Mouse (Mus musculus) lung, embryonic 15.5 days (tissue): Measurements from ENCODE around the gene Zfp963. TPM values are rescaled to one million over a fixed set of nuclear protein-coding genes. Genes with fewer than 3 reads are reported as not detected.

Experiments used
- ATAC-seq: fragments of 200-750 bp; cut with Nextera tagmentation; 2 replicates; pipeline ENCODE4 v1.8.0; 2017; ENCODE audit warnings: moderate number of reproducible peaks, borderline replicate concordance; ENCODE audit not compliant: low FRiP score, low TSS enrichment; ENCODE audit errors: extremely low read depth
- H3K27ac ChIP-seq: fragments of 300-500 bp; sonication (generic); 2 replicates; pipeline ENCODE4 v1.5.1; 2015; ENCODE audit warnings: moderate library complexity, mild to moderate bottlenecking, inconsistent platforms
- H3K27me3 ChIP-seq: fragments of 300-500 bp; sonication (generic); 2 replicates; pipeline ENCODE4 v1.6.1; 2015; ENCODE audit warnings: inconsistent platforms
- H3K36me3 ChIP-seq: fragments of 300-500 bp; sonication (generic); 2 replicates; pipeline ENCODE4 v1.6.1; 2015; ENCODE audit warnings: inconsistent platforms
- H3K4me1 ChIP-seq: fragments of 300-500 bp; sonication (generic); 2 replicates; pipeline ENCODE4 v1.6.1; 2015; ENCODE audit warnings: inconsistent platforms
- H3K4me2 ChIP-seq: fragments of 300-500 bp; sonication (generic); 2 replicates; pipeline ENCODE4 v1.6.1; 2015; ENCODE audit warnings: inconsistent platforms, mild to moderate bottlenecking, moderate library complexity
- H3K4me3 ChIP-seq: fragments of 300-500 bp; sonication (generic); 2 replicates; pipeline ENCODE4 v1.5.1; 2015; ENCODE audit warnings: mild to moderate bottlenecking, inconsistent platforms
- H3K9ac ChIP-seq: fragments of 300-500 bp; sonication (generic); 2 replicates; pipeline ENCODE4 v1.6.1; 2015; ENCODE audit warnings: inconsistent platforms
- H3K9me3 ChIP-seq: fragments of 300-500 bp; sonication (generic); 2 replicates; pipeline ENCODE4 v1.6.1; 2016; ENCODE audit warnings: inconsistent platforms
- WGBS: fragments of 180-500 bp; shearing (Covaris S2); methylation state at CpG from one replicate; pipeline ENCODE4 v1.1.7; 2015; 5-methylcytosine and 5-hydroxymethylcytosine counted together
- polyA plus RNA-seq: library from polyadenylated mRNA; unstranded; fragments of >200 nt; fragmentation: Nextera tagmentation; extraction: Ambion mirVana; gene quantifications from 2 replicates; pipeline ENCODE4 v1.2.1, GENCODE M21; 2015

Gene Zfp963
- polyA plus RNA-seq, result 6.6 and 7.0 TPM in 2 replicates

DNA sequence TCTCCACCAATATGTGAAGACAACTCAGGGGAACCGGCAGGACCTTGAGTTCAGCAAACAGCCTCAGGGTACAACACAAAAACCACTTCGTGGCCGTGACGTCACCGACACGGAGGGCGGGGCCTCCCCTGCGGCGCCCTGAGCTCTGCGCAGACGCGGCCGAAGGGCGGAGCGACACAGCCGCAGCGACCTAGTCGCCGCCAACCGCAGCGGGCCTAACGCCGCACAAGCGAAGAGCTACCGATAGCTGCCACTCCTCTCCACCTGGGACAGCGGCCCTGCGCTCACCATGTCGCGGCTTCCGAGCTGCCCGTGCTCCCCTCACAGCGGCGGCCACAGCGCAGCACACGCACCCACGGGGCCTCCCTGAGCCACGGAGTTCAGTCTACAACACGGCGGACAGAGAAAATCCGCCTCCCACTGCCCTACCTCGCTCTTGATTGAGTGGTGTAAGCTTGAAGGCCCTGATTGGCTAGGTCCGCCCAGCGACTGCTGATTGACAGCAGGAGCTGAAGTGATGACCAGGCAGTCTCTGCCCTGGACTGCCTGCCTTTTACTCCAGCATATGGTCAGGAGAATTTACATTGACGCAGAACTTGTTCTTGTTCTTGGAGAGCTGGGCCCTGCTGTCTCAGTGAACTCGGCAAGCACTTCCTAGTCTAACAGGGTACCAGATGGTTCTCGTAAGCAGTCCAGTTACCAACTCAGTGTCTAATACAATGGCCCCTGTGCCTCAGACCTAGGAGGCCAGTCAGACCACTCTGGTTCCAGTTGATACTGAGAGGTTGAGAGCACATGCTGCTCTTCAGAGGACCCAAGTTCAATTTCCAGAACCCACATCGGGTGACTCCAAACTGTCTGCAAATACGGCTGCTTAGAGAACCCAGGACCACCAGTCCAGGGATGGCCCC is at the start of gene Zfp963:
Zfp963 (minus strand) TSS at position 427 of the 911 bp plus-strand sequence.
- Histone ChIP-seq H3K4me3 (peak within 1 kb of the TSS; percentile 70), H3K4me2 (peak within 1 kb of the TSS; percentile 47), H3K27me3 (no peaks in the 10 kb centered on the region), H3K27ac (peak within 1 kb of the TSS; percentile 99), H3K4me1 (0 out of 2 replicates have a peak, but pooled peaks cover 7% of the 10 kb centered on the region), H3K9me3 (no peaks in the 10 kb centered on the region), H3K36me3 (no peaks in the 10 kb centered on the region), H3K9ac (peak within 1 kb of the TSS; percentile 91)
- ATAC-seq, result peak; percentile 99
- WGBS, result 3% methylated on average over 48 of the region's 48 CpGs

DNA sequence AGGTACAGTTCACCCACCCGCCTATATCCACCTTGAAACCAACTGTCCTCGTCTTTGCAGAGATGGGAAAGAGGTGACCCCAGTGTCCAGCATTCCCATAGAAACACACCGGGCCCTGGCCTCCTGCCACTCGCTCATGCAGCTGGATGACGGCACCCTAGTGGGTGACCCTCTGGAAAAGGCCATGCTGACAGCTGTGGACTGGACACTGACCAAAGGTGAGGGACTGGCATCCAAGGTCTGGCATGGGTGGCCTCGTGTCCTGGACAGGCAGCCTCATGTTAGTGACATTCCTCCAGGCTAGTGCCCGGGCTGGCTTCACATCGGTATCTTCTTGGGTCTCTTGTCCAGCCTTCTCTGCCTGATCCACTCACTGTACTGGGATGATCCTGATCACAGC is 49.5 kb upstream of the Zfp963 start:
- no peaks in the 10 kb centered on the region for H3K9me3 ChIP-seq
- H3K4me2 ChIP-seq, result no peak overlapping the region
- no peak overlapping the region for H3K9ac ChIP-seq
- H3K27ac ChIP-seq, result no peak overlapping the region
- ATAC-seq, result no peak
- H3K4me3 ChIP-seq, result no peak overlapping the region
- H3K36me3 ChIP-seq, result peaks cover 98% of the 10 kb centered on the region
- H3K27me3 ChIP-seq, result no peaks in the 10 kb centered on the region
- H3K4me1 ChIP-seq, result no peaks in the 10 kb centered on the region
- WGBS, result 89% methylated on average over 8 of the region's 8 CpGs

DNA sequence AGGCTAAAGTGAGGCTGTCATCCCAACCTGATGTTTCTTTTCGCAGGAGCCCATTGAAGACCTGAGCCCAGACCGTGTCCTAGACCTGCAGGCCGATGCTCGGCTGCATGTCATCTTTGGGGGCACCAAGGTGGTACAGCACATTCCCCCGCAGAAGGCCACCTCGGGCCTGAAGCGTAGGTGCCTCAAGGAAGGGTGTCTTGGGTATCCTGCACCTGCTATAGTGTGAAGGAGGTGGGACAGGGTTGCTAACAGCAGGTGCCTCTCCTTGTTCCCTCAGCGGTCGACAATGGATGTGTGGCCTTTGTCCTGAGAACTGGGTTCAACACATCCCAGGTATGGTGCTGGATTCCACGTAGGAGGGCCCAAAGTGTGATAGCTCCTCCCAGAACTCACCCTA is 47.9 kb upstream of the Zfp963 start:
- no peak for ATAC-seq
- Histone ChIP-seq H3K9ac (no peak overlapping the region), H3K9me3 (no peaks in the 10 kb centered on the region), H3K36me3 (peaks cover 92% of the 10 kb centered on the region), H3K27ac (no peak overlapping the region), H3K27me3 (no peaks in the 10 kb centered on the region), H3K4me2 (no peak overlapping the region), H3K4me3 (no peak overlapping the region), H3K4me1 (peaks cover 6% of the 10 kb centered on the region)
- 94% methylated on average over 10 of the region's 10 CpGs for WGBS

DNA sequence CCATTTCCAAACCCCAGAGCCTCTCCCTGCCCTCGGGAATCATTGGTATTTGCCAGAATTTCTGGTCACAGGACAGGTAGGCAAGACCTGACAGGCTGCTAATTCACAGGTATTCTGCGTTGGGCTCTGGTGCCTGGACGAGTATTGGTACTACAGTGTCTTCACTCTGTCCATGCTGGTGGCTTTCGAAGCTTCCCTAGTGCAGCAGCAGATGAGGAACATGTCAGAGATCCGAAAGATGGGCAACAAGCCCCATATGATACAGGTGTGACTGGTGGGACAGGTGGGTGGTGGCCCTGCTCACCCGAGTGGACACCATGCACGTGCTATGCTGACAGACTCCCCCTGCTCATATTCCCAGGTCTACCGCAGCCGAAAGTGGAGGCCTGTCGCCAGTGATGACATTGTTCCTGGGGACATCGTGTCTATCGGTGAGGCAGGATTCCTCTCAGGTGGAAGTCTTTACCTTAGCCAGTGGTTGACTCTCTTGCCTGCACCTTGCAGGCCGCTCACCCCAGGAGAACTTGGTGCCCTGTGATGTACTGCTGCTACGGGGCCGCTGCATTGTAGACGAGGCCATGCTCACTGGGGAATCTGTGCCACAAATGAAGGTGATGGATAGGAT is 47.1 kb upstream of the Zfp963 start:
- Histone ChIP-seq H3K27ac (no peak overlapping the region), H3K4me2 (no peak overlapping the region), H3K9me3 (no peaks in the 10 kb centered on the region), H3K4me3 (no peak overlapping the region), H3K9ac (no peak overlapping the region), H3K4me1 (peaks cover 14% of the 10 kb centered on the region), H3K27me3 (no peaks in the 10 kb centered on the region), H3K36me3 (peaks cover 84% of the 10 kb centered on the region)
- WGBS, result 93% methylated on average over 16 of the region's 16 CpGs
- no peak for ATAC-seq

DNA sequence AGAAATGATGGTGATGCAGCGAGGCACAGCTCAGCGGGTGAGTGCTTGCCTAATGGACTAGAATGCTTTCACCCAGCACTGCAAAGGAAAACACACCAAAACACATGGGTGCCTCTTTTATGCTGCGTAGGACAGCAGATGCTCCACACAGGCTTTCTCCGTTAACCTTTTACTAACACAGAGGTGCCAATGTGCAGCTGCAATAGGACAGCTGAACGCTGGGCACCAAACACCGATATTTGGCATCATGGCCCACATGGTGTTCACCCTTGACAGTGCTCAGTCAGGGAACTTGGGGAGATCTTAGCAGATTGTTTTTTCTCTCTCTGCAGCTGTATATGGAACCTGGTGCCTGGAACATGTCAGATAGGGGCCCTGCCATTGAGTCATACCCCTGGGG is 45.1 kb upstream of the Zfp963 start:
- ATAC-seq, result no peak
- no peak overlapping the region for H3K9ac ChIP-seq
- no peaks in the 10 kb centered on the region for H3K27me3 ChIP-seq
- no peak overlapping the region for H3K27ac ChIP-seq
- peaks cover 66% of the 10 kb centered on the region for H3K36me3 ChIP-seq
- no peak overlapping the region for H3K4me2 ChIP-seq
- H3K4me3 ChIP-seq, result no peak overlapping the region
- H3K4me1 ChIP-seq, result peaks cover 19% of the 10 kb centered on the region
- WGBS, result 93% methylated on average over 6 of the region's 6 CpGs
- H3K9me3 ChIP-seq, result no peaks in the 10 kb centered on the region

DNA sequence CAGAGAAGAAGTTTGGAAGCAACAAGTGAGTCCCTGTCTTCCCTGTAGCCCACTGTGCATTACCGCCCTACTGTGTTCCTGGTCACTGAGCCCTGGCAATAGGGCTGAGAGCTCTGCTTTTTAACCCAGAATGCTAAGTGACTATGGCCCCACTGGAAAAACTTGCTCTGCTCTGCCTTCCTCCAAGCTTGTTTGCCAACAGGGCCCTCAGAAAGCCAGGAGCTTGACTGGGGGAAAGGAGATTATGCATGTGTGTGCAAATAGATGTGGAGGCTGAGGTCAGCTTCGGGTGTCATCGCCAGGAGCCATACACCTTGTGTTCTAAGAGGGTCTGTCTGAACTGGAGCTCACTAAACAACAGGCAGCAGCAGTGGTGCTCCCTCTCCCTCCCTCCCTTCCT is 44.3 kb upstream of the Zfp963 start:
- ATAC-seq, result no peak
- no peaks in the 10 kb centered on the region for H3K9me3 ChIP-seq
- H3K9ac ChIP-seq, result no peak overlapping the region
- no peak overlapping the region for H3K4me2 ChIP-seq
- no peak overlapping the region for H3K27ac ChIP-seq
- WGBS, result 89% methylated on average over 3 of the region's 3 CpGs
- H3K4me1 ChIP-seq, result peaks cover 23% of the 10 kb centered on the region
- no peaks in the 10 kb centered on the region for H3K27me3 ChIP-seq
- peaks cover 58% of the 10 kb centered on the region for H3K36me3 ChIP-seq
- H3K4me3 ChIP-seq, result no peak overlapping the region

DNA sequence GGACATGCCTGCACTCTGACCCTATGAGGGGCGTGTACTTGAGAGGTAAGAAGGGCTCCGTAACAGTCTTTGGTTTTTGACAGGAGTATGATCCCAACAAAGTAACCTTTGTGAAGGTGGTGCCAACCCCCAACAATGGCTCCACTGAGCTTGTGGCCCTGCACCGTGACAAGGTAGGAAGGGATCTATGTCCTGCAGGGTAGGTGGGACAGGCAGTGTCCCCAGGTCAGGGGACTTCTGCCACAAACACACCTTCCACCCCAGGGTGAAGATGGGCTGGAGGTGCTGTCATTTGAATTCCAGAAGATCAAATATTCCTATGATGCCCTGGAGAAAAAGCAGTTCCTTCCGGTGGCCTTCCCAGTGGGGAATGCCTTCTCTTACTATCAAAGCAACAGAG is 43.9 kb upstream of the Zfp963 start:
- Histone ChIP-seq H3K36me3 (peaks cover 54% of the 10 kb centered on the region), H3K4me2 (no peak overlapping the region), H3K27ac (no peak overlapping the region), H3K27me3 (no peaks in the 10 kb centered on the region), H3K9me3 (no peaks in the 10 kb centered on the region), H3K4me3 (no peak overlapping the region), H3K4me1 (peaks cover 23% of the 10 kb centered on the region), H3K9ac (no peak overlapping the region)
- ATAC-seq, result no peak
- 89% methylated on average over 4 of the region's 4 CpGs for WGBS

DNA sequence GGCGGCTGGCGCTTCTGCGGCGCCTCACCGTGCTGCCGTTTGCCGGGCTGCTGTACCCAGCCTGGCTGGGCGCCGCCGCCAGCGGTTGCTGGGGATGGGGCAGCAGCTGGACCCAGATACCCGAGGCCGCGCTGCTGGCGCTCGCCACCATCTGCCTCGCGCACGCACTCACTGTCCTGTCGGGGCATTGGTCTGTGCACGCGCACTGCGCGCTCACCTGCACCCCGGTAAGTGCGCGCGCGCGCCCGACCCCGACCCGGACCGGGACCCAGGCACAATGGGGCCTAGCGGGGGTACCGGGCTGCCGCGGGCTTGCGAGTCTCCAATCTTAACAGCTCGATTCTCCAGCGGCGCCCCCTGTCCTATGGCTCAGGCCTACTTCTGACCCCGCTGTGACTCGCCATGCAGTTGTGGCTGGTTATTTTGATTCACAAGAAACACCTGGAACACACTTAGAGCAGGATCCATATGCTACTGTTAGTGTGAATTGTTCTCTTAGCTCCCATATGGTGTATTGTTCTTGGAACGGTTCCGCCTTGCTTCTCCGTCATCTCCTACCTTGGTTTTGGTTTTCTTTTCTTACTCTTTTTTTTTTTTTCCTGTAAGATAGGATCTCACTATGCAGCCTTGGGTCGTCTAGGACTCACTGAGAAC is 41.8 kb upstream of the Zfp963 start:
- Histone ChIP-seq H3K4me3 (peak overlapping the region; percentile 95), H3K36me3 (peaks cover 33% of the 10 kb centered on the region), H3K27ac (peak overlapping the region; percentile 77), H3K4me1 (peaks cover 23% of the 10 kb centered on the region), H3K27me3 (no peaks in the 10 kb centered on the region), H3K9me3 (no peaks in the 10 kb centered on the region), H3K4me2 (peak overlapping the region; percentile 68), H3K9ac (peak overlapping the region; percentile 91)
- ATAC-seq, result peak; percentile 71
- WGBS, result under 1% methylated on average over 44 of the region's 48 CpGs

DNA sequence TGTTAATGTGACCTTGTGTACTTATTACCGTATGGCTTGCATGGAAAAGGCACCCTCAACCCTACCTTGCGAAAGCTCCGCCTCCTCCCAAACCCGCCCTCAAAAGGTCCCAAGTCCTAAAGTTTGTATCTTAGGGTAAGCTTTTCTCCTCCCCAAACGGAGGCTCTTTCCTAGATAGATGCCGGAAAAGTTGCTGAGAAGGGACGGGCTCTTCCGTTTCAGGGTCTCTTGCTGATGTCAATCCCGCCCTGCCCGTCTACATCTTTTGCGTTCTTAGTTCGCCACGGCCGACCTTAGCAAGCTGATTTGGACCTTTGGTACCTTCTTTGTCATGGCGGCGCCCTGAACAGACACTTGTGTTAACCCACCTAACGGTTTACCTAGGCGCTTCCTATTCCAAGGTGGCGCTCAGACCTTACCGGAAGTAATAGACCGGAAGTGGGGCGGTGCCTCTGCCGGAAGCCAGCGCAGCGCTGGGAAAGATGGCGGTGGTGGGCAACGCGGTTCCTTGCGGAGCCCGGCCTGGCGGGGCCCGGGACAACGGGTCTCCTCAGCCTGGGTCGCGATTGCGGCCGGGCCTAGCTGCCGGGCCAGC is 41.1 kb upstream of the Zfp963 start, which contains the start of the genes Atp13a1 and Zfp866:
Atp13a1 (plus strand) TSS at position 391 of the 595 bp plus-strand sequence.
Zfp866 (minus strand) TSS at position 406 of the 595 bp plus-strand sequence.
- peak; percentile 93 for ATAC-seq
- Histone ChIP-seq H3K4me2 (peak within 1 kb of the TSS; percentile 68), H3K9me3 (no peaks in the 10 kb centered on the region), H3K9ac (peak within 1 kb of the TSS; percentile 91), H3K4me1 (peaks cover 23% of the 10 kb centered on the region), H3K27ac (peak within 1 kb of the TSS; percentile 77), H3K36me3 (peaks cover 26% of the 10 kb centered on the region), H3K4me3 (peak within 1 kb of the TSS; percentile 95), H3K27me3 (no peaks in the 10 kb centered on the region)
- under 1% methylated on average over 38 of the region's 38 CpGs for WGBS

DNA sequence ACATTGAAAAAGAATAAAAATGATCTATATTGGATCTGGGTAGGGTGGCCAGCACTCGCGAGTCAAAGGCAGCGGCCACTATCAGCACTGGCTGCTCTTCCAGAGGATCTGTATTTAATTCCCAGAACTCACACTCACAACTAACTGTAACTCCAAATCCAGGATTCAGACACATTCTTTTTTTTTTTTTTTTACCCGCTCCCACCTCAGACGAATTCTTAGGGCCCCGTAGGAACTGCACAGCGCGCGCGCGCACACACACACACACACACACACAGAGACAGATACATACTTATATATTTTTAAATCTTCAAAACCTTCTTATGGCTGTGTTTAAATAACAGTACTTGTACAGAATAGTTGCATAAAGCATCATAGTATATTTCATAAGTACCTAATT is 40.6 kb upstream of the Zfp963 start:
- peak overlapping the region; percentile 77 for H3K27ac ChIP-seq
- H3K36me3 ChIP-seq, result peaks cover 21% of the 10 kb centered on the region
- H3K27me3 ChIP-seq, result no peaks in the 10 kb centered on the region
- WGBS, result 27% methylated on average over 11 of the region's 11 CpGs
- H3K4me1 ChIP-seq, result peaks cover 23% of the 10 kb centered on the region
- H3K9me3 ChIP-seq, result no peaks in the 10 kb centered on the region
- no peak for ATAC-seq
- H3K9ac ChIP-seq, result peak overlapping the region; percentile 91; the same call in 1 of the 2 replicates
- H3K4me3 ChIP-seq, result peak overlapping the region; percentile 95
- H3K4me2 ChIP-seq, result peak overlapping the region; percentile 68

DNA sequence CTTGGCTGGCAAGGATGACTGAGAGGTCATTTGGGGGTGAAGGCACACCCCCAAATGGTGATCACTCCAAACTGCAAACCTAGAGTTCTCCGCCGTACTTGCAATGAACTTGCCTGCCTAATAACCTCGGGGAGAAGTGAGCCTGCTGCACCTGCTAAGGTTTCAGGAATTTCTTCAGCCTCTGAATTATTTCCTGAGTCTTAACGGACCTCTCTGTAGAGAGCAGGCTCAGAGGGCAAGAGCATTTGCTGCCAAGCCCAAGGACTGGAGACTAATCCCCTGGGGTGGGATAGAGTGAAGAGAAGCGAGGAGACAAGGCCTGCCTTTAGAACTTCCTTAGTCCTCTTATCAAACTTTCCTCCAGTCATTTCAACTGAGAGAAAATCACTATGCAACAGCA is 40.0 kb upstream of the Zfp963 start:
- peak overlapping the region; percentile 95; the same call in 1 of the 2 replicates for H3K4me3 ChIP-seq
- H3K27ac ChIP-seq, result no peak overlapping the region
- WGBS, result 61% methylated on average over 5 of the region's 5 CpGs
- peaks cover 23% of the 10 kb centered on the region for H3K4me1 ChIP-seq
- no peaks in the 10 kb centered on the region for H3K9me3 ChIP-seq
- no peak for ATAC-seq
- H3K27me3 ChIP-seq, result no peaks in the 10 kb centered on the region
- no peak overlapping the region for H3K9ac ChIP-seq
- peak overlapping the region; percentile 68; the same call in 1 of the 2 replicates for H3K4me2 ChIP-seq
- H3K36me3 ChIP-seq, result peaks cover 15% of the 10 kb centered on the region
